Mouse (Mus musculus) bone marrow macrophage, adult 2 months (primary cell): ENCODE results near the gene Adcy6.

ENCODE experiments used
- CTCF ChIP-seq: IDR thresholded peaks from 2 replicates; pipeline ENCODE4 v1.5.1; 2012; ENCODE audit warnings: low read depth, mild to moderate bottlenecking, low read length, moderate library complexity
- POLR2A ChIP-seq: IDR thresholded peaks from 2 replicates; pipeline ENCODE4 v1.6.1; 2012; ENCODE audit warnings: mild to moderate bottlenecking, low read depth, low read length, borderline replicate concordance

DNA sequence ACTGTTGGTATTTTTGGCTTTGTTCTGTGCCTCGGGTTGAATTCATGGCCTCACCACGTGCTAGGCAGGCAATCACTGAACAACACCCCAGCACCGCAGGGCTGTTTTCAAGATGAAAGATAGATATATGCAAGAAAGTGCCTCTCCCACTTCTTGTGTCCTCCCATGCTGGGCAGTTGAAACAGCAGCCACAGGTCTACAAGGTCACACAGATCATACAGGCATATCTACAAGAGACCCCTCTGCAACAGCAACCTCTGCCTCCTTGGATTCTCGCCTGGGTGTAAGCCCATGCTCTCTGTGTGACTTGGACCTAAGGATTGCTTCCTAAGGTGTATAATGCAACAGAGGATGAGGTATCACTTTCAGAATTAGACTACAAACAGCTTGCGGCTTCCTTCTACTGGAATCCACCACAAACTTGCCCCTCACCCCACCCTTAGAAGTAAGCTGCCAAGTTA is 13.5 kb upstream of the Adcy6 start:
- TF ChIP-seq CTCF (no peak), POLR2A (no peak)
